Mouse (Mus musculus) thymus, postnatal 4 days (tissue): ENCODE data around the gene Ugt1a2.
"Not testable (repeated sequence)": the region's sequence is repeated elsewhere in the genome, so short reads cannot be mapped to it uniquely, and the experiment has no call there.

ENCODE experiments used
- DNase-seq: peaks from one replicate; pipeline ENCODE4 v3.0.0; 2021

Gene Ugt1a2

DNA sequence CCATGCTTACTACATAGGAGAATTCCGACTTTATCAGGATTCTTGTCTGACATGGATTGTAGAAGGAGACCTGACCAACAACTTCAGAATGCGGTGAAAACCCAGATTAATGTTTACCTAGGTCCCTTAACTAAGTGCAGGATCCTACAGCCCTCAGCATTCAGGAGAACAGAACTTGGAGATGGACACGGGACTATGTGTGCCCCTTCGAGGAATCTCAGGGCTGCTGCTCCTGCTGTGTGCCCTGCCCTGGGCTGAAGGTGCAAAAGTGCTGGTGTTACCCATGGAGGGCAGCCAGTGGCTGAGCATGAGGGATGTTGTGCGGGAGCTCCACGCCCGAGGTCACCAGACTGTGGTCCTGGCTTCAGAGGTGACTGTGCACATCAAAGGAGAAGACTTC is at the start of gene Ugt1a2:
Gene Ugt1a2, plus strand, starts transcription at position 146 of the 400 bp plus-strand sequence.
- DNase-seq, result no peak

DNA sequence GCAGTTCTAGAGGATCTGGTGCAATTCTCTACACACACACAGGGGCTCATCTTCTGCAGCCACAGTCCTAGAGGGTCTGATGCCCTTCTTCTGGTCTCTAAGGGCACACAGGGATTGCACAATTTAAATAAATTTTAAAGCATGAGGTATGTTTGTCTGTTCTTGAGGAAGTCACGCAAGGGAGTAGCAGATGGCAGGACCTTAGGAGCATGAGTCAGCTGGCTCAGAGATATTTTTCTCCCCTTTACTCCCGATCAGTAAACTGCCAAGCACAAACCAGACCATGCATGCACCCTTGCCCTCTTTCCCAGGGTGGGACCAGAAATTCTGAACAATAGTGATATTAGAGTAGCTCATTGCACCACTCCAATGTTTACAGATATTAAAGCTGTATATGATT is 42.0 kb upstream of the Ugt1a2 start:
- no peak for DNase-seq

DNA sequence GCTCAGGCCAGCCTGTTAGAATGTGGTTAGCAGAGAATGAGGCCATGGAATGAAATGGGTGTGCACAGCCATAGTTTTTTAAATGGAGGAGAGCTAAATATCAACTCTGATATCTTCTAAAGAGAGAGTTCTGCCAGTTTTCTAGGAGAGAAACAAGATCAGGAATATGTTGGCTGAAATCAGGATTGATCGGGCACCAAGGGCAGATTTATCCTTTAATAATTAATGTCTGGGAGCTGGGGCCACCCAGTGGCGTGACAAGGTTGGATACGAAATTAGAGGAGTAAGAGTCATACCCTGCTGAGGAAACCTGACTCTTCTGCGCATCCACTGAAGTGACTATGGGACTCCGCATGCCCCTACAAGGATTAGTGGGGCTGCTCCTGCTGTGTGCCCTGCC is 34.7 kb upstream of the Ugt1a2 start, which contains the start of gene Ugt1a5:
Gene Ugt1a5, plus strand, starts transcription at position 302 of the 400 bp plus-strand sequence.
- DNase-seq, result no peak

DNA sequence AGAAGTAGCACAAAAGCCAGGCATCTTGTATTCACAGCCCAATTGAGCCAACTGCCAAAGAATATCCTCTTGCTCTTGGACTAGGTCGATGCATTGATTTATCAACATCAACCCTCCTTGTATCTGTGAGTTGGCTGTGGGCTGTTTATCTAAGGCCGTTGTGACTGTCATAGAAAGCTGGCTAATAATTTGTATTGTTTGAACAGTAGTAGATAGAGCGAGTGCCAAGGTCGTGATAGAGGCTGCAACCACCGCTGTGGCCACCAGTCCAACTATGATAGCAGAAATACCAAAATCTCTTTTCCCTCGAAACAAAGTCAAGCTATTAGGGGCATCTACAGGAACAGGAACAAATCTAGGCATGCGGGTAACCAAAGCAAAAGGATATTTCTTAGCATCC is 28.2 kb upstream of the Ugt1a2 start:
- not testable (repeated sequence) for DNase-seq

DNA sequence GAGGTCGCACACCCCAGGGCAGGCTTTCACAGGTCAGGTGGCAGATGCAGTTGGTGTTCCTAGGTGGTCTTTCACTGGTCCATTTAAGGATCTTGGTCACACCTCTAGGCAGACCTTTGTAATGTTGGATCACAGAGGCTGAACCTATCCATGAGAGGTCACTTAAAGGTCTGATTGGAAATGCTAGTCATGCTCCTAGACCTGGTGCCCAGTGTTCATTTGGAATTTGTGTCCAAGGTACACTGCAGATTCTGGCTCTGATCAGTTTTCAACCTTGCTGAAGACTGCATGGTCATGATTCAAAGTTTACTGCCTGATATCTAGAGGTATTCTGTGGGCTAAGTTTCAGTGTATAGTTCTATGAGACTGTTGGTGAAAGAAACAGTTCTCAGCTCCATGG is 20.7 kb upstream of the Ugt1a2 start:
- no peak for DNase-seq

DNA sequence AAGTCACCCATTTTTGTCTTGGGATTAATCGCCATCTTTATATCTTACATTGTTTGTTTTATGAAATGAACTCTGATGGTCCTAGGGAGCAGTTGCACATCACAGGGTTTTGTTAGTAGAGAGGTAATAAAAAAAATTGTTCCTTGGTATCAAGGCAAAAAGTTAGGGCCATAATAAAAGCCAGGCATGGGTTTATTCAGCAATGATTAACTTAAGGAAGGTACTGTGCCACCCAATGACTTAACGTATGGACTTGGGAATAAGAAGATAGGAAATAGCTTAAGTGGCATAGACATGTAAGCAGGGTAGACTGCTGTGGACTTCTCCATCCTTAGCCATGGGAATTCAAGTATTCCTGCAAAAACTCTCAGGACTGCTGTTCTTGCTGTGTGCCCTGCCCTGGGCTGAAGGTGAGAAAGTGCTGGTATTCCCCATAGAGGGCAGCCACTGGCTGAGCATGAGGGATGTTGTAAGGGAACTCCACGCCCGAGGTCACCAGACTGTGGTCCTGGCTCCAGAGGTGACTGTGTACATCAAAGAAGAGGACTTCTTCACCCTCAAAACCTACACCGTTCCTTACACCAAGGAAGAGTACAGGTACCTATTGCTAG is 14.0 kb upstream of the Ugt1a2 start:
- no peak for DNase-seq

DNA sequence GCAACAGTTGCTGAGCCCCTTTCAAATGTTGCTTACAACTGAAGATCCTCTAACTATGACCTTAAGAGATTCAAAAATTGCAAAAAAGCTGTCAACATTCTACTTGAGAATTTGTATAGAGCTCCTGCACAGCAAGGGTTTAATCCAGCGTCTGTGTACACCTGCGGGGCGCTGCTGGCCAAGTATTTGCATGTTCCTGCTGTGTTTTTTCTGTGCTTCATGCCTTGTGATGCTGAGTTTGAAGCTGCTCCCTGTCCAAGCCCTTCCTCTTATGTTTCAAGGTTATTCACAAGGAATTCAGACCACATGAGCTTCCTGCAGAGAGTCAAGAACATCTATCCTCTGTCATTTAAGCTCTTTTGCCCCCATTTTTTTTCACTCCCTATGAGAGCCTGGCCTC is 8.3 kb upstream of the Ugt1a2 start:
- DNase-seq, result no peak

DNA sequence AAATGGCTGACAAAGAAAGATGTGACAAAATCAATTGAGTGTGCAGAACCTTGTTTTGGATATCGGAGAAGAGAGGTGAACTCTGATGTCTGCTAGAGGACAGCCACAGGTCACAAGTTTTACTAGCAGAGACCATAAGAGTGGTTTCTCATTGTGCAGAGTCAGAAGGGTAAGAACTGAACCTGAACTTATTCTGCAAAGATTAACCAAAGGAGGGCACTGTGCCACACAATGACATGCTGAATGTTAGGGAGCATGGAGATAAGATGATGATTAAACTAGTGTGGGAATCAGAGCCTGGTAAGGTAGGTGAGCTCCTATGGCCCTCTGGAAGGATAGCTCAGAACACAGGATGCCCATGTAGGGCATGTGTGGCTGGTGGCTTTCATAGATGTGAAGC is 4.7 kb upstream of the Ugt1a2 start:
- DNase-seq, result no peak

DNA sequence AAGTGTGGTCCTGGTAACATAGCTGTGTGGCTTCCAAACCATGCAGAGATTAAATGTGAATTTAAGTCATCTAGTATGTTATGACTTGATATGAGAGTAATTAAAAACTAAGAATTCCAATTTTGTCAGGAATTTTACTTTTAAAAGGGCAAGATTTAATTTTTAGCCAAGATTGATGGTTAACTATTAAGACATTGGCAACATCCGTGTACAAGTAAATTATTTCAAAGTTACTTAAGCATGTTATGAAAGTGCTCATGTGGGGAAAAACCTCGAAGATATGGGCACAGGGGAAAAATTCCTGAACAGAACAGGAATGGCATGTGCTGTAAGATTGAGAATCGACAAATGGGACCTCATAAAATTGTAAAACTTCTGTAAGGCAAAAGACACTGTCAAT is 3.0 kb upstream of the Ugt1a2 start:
- no peak for DNase-seq

DNA sequence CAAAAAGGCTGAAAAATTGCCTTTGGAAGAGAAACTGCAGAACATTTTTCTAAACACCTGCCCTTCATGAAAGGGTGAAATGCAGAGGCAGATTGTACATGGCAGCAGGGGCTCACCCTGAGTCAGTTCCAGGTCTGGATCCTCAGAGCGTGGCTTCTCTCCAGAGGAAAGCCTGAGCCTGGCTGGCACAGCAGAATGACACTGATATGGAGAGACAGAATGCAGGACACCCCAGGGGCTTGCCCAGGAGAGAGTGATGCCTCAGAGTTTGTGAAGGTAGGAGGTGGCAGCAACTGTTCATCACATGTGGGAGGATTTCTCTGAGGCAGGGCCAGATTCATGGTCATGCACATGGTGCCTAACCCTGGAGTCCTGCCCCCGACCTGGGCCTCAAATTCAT is 405 bp upstream of the Ugt1a2 start:
- DNase-seq, result no peak

DNA sequence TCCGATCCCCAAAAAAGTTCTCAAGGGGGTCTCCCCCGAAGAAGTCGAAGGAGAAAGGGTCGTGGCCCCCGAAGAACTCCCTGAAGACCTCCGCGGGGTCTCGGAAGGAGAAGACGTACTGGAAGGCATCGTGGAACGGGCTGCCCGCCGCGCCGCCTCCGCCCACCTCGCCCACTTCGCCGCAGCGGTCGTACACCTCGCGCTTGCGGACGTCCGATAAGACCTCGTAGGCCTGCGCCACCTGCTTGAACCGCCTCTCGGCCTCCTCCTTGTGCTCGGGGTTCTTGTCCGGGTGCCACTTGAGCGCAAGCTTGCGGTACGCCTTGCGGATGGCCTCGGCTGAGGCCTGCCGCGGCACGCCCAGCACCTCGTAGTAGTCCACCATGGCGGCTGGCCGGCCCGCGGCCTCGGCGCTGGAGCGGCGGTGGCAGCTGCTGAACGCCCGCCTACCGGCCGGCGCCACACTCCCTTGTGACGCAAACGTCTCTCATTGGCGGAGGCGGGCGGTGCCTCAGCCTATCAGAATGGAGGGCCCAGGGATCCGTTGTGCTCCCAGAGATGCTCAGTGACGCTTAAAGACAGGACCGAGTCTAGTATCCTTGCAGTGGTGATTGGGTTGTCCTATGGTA is 5.0 kb downstream of the Ugt1a2 start, which contains the start of gene Dnajb3:
Gene Dnajb3, minus strand, starts transcription at position 489 of the 629 bp plus-strand sequence.
- peak; percentile 87 for DNase-seq

DNA sequence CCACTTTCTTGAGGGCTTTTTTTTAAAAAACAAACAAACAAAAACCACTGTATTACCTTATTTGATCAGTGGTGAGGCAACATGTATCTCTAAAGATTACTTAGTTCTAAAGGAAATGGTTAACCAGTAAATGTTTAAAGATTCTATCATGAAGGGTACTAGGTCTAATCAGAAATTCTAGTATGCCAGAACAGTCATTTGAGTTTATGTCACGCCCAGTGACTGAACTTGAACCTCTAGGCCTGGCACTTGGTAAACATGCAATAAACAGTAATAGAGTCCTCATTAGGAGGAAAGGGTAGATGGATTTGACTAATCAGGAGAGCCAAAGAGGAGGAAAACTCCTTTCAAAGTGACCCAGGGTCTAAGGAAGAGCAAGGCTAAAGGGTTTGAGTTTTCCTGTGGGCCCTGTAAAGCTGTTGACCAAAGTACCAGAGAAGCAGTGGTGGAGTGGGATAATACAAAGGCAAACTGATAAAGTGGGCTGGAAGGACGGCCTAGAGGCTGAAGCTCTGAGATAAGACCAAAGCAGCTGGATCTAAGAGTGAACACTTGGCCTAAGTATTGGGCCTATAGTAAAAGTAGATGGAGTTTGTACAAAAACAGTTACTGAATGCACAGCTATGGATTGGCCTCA is 6.6 kb downstream of the Ugt1a2 start:
- no peak for DNase-seq

DNA sequence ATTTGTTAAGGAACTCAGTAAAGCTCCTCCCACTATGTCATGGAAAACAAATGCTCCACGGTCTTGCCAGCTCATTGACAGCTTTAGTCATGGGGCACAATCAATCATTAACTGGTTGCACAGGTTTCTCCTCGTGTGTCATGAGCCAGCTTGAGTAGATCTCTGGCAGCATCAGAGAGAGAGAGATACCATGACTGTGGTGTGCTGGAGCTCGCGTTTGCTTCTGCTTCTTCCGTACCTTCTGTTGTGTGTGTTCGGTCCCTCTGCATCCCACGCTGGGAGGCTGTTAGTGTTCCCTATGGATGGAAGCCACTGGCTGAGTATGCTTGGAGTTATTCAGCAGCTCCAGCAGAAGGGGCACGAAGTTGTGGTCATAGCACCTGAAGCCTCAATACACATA is 11.4 kb downstream of the Ugt1a2 start, which contains the start of gene Ugt1a1:
Gene Ugt1a1, plus strand, starts transcription at position 148 of the 400 bp plus-strand sequence.
- peak; percentile 10 for DNase-seq

DNA sequence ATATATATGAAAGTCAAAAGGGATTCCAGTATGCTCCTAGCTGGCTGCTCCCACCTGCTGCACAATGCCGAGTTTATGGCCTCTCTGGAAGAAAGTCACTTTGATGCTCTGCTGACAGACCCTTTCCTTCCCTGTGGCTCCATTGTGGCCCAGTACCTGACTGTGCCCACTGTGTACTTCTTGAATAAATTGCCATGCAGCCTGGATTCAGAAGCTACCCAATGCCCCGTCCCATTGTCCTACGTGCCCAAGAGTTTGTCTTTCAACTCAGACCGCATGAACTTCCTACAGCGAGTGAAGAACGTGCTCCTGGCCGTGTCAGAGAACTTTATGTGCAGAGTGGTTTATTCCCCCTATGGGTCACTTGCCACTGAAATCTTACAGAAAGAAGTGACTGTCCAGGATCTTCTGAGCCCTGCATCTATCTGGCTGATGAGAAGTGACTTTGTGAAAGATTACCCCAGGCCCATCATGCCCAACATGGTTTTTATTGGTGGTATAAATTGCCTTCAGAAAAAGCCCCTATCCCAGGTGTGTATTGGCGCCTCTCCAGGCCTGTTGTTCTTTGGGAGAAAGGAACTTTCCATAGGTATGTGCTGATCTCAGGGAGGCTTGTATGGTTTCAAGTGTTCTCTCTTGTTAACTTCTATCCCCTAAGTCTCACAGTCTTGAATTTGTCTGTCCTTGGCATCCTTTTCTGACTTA is 12.1 kb downstream of the Ugt1a2 start:
- DNase-seq, result no peak

DNA sequence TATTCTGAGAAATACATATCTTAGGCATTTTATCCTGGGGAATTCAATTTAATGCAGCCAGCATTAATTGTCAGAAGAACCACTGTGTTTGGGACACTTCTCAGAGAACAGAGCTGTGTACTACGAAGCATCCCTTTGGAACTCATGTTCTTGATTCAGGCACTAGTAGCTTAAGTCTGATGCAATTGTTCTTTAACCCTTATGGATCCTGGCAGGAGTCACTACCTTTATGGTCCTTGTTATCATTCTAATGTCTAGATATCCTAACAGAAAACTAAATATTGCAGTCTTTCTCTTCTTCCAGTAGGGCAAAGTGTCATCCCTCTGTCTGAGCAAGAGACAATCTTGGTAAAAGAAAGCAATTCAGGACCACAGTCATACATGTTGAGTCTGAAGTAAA is 12.7 kb downstream of the Ugt1a2 start:
- no peak for DNase-seq

DNA sequence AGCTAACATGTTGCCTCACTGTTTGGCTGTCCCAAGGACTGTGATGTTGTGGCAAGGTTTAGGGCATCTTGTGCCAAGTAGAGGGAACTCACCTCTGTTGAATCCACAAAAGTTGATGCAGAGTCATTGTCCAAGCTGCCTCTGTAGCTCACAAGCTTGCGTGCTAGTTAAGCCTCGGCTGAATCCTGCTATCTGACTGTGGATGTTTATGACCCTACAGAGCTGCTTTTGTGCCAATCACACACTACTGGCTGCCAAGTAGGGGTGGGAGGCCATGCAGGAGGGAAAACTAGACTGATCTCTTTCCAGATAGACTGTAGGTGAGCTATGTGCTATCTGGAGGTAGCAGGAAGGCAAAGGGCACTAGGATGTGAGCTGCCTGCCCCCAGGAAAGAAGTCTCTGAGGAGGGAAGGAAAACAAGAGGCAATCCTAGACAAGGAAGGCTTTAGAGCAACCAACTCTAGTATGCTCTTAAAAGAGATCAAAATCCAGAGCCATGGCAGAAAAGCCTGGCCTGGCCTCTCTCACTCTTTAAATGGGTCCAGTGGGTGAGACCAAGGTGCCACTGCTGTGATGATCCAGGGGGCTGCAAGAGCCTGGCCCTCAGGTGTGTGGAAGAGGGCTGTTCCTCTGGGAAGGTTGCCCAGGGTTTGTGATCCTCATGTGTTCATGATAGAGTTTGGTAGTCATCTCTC is 13.5 kb downstream of the Ugt1a2 start:
- DNase-seq, result peak; percentile 10

DNA sequence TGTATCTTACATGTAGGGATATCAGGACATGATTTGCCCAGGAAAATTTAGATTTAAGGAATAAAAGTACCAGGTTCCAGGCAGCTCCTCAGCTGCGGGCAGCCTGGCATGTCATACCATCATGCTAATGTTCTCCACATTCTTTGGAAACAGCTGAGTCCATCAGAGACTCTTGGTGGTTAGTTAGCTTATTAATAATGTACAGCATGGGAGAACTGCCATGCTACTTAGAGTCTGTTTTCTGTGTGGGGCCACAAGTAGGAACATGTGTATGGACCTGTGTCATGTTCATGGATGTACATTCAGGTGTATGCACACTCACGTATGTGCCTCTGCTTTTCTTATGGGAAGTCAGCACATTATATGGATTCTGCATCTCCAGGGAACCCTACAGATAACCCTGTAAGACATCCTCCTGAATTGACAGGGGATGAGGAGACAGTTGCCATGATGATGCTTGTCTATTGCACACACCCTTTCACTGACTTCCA is 14.1 kb downstream of the Ugt1a2 start:
- no peak for DNase-seq

DNA sequence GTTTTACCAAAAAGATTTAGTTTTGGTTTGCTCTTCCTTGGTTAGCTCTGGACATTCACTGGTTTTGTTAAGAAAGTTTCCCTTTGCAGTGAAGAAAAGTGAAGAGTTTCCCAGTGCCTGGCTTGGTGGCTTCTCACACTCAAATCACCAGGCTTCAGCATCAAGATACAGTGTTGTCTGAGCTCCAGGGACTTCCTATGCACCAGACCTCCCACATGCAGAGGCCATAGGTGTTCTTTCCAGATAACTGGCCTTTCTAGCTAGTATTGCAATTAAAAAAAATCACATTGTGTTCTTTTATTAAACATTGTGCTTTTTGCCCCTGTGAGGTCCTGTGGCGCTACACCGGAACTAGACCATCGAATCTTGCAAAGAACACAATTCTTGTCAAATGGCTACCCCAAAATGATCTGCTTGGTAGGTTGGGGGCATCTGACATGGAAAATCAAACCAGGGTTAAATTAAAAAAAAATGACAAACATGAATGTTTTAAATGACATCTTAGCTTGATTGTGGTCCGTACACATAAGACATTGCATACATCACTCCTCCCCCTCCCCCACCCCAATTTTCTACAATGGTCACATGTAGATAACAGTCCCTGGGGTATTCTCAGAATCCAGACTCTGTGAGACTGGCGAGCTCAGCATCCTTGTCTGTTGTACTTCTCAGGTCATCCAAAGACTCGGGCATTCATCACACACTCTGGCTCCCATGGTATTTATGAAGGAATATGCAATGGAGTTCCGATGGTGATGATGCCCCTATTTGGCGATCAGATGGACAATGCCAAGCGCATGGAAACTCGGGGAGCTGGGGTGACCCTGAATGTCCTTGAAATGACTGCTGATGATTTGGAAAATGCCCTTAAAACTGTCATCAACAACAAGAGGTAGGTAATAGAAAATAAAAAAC is 15.3 kb downstream of the Ugt1a2 start:
- peak; percentile 9 for DNase-seq

DNA sequence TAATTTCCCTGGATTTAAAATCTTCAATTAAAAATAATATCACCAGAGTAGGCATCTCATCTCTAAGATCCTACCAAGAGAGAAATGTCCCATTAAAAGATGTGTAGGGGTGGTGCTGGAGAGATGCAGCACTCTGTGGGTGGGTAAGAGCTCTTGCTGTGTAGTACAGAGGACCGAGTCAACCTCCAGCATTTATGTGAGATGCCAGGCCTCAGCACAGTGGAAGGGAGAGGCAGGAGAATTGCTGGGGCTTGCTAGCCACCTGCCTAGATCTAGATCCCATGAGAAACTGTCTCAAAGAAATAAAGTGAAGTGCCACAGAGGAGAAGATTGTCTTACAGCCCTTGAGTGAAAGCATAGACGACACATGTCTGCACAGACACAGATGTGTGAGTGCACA is 16.1 kb downstream of the Ugt1a2 start:
- no peak for DNase-seq

DNA sequence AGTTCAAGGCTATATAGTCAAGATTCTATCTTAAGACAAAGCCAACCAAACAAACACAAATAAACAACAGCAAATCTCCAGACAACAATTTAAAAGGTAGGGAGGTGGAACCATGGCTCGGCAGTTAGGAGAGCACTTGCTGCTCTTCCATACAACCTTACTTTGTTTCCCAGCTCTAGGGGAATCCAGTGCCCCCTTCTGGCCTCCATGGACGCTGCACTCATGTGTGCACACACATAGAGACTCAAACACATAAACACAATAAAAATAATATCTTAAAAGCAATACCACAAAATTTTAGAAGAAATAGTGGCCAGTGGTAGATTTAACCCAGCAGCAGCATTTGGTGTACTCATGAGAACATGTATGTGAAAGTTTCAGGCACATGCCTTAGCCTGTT is 16.7 kb downstream of the Ugt1a2 start:
- DNase-seq, result peak; percentile 19

DNA sequence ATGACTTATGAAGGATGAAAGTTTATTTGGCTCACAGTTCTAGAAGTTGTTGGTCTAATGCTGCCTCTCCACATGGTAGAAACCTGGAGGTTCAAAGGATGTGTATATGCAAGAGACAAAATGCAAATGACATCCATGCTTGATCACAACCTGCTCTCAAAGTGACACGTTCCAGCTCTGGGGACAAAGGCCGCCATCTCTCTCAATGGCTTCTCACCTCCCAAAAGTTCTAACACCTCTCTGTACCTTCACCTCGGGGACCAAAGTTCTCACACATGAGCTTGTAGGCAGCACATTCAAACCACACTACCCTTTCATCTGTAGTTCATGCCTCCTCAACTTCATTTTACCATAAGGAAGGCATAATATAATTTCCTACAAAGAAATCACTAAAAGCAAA is 17.2 kb downstream of the Ugt1a2 start:
- DNase-seq, result no peak

DNA sequence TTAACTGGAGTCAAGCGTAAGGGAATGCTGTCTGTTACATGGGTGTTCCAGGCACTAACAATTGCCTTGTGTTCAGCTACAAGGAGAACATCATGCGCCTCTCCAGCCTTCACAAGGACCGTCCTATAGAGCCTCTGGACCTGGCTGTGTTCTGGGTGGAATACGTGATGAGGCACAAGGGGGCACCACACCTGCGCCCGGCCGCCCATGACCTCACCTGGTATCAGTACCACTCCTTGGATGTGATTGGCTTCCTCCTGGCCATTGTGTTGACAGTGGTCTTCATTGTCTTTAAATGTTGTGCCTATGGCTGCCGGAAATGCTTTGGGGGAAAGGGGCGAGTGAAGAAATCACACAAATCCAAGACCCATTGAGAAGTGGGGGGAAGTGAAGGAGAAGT is 17.6 kb downstream of the Ugt1a2 start:
- DNase-seq, result peak; percentile 9
